Mouse (Mus musculus) hindbrain, embryonic 15.5 days (tissue): ENCODE data around the gene Nup85. TPM values are rescaled to one million over a fixed set of nuclear protein-coding genes. Genes with fewer than 3 reads are reported as not detected.
A peak's percentile ranks its signal among the peaks of the same experiment; 100 is the strongest.

ENCODE experiments used
- ATAC-seq: fragments of 200-750 bp; cut with Nextera tagmentation; 2 replicates; pipeline ENCODE4 v1.8.0; 2017; ENCODE audit warnings: low read depth, moderate number of reproducible peaks, moderate TSS enrichment; ENCODE audit not compliant: low FRiP score
- H3K27ac ChIP-seq: fragments of 300-500 bp; sonication (generic); replicated peaks from 2 replicates; pipeline ENCODE4 v1.5.1; 2015; ENCODE audit warnings: mild to moderate bottlenecking, inconsistent platforms
- H3K27me3 ChIP-seq: fragments of 300-500 bp; sonication (generic); 2 replicates; pipeline ENCODE4 v1.6.1; 2015; ENCODE audit warnings: control low read depth, inconsistent platforms
- H3K36me3 ChIP-seq: fragments of 300-500 bp; sonication (generic); 2 replicates; pipeline ENCODE4 v1.6.1; 2015; ENCODE audit warnings: control low read depth, inconsistent platforms
- H3K4me1 ChIP-seq: fragments of 300-500 bp; sonication (generic); replicated peaks from 2 replicates; pipeline ENCODE4 v1.6.1; 2015; ENCODE audit warnings: control low read depth, inconsistent platforms
- H3K4me2 ChIP-seq: fragments of 300-500 bp; sonication (generic); 2 replicates; pipeline ENCODE4 v1.6.1; 2015; ENCODE audit warnings: moderate library complexity, mild to moderate bottlenecking, inconsistent platforms
- H3K4me3 ChIP-seq: fragments of 300-500 bp; sonication (generic); 2 replicates; pipeline ENCODE4 v1.5.1; 2015; ENCODE audit warnings: mild to moderate bottlenecking, inconsistent platforms
- H3K9ac ChIP-seq: fragments of 300-500 bp; sonication (generic); 2 replicates; pipeline ENCODE4 v1.6.1; 2015; ENCODE audit warnings: inconsistent platforms
- H3K9me3 ChIP-seq: fragments of 300-500 bp; sonication (generic); 2 replicates; pipeline ENCODE4 v1.6.1; 2016; ENCODE audit warnings: control low read depth, inconsistent platforms
- WGBS: fragments of 180-500 bp; shearing (Covaris S2); methylation state at CpG from one replicate; pipeline ENCODE4 v1.1.7; 2015; 5-methylcytosine and 5-hydroxymethylcytosine counted together
- polyA plus RNA-seq: library from polyadenylated mRNA; unstranded; fragments of >200 nt; fragmentation: Nextera tagmentation; extraction: Ambion mirVana; gene quantifications from 2 replicates; pipeline ENCODE4 v1.2.1, GENCODE M21; 2015

The Nup85 gene
- polyA plus RNA-seq, 1 experiment from 2014 or later, result 108 TPM

- Histone ChIP-seq H3K36me3 (peaks cover 29% of the 10 kb centered on the region), H3K4me3 (no peak overlapping the region), H3K4me1 (peaks cover 33% of the 10 kb centered on the region), H3K4me2 (no peak overlapping the region), H3K9ac (no peak overlapping the region), H3K27ac (no peak overlapping the region), H3K27me3 (no peaks in the 10 kb centered on the region), H3K9me3 (no peaks in the 10 kb centered on the region)
- 96% methylated on average over 18 of the region's 18 CpGs for WGBS
- no peak for ATAC-seq
Observed at GRCm38 (mm10) chr11:115606733-115607132, 42.5 kb downstream of the Nup85 start.

- WGBS, result 75% methylated on average over 23 of the region's 23 CpGs
- no peak for ATAC-seq
- H3K27ac ChIP-seq, result no peak overlapping the region
- H3K9ac ChIP-seq, result no peak overlapping the region
- peaks cover 29% of the 10 kb centered on the region for H3K36me3 ChIP-seq
- no peaks in the 10 kb centered on the region for H3K27me3 ChIP-seq
- peaks cover 34% of the 10 kb centered on the region for H3K4me1 ChIP-seq
- H3K9me3 ChIP-seq, result no peaks in the 10 kb centered on the region
- H3K4me2 ChIP-seq, result no peak overlapping the region
- no peak overlapping the region for H3K4me3 ChIP-seq
Observed at GRCm38 (mm10) chr11:115608421-115609399, 44.5 kb downstream of the Nup85 start.

GRCm38 (mm10) chr11:115609576-115609975, 45.3 kb downstream of the Nup85 start:
- no peak overlapping the region for H3K4me3 ChIP-seq
- no peak overlapping the region for H3K27ac ChIP-seq
- peaks cover 2% of the 10 kb centered on the region; the same call in 1 of the 2 replicates for H3K27me3 ChIP-seq
- peaks cover 29% of the 10 kb centered on the region for H3K36me3 ChIP-seq
- no peak overlapping the region for H3K4me2 ChIP-seq
- H3K9ac ChIP-seq, result no peak overlapping the region
- ATAC-seq, result no peak
- H3K4me1 ChIP-seq, result peaks cover 33% of the 10 kb centered on the region
- 76% methylated on average over 3 of the region's 3 CpGs for WGBS
- no peaks in the 10 kb centered on the region for H3K9me3 ChIP-seq

GRCm38 (mm10) chr11:115611173-115611572, 46.9 kb downstream of the Nup85 start:
- no peak overlapping the region for H3K27ac ChIP-seq
- no peak overlapping the region for H3K9ac ChIP-seq
- peaks cover 30% of the 10 kb centered on the region for H3K36me3 ChIP-seq
- 79% methylated on average over 6 of the region's 6 CpGs for WGBS
- no peak overlapping the region for H3K4me2 ChIP-seq
- H3K4me3 ChIP-seq, result no peak overlapping the region
- H3K9me3 ChIP-seq, result no peaks in the 10 kb centered on the region
- ATAC-seq, result no peak
- peaks cover 6% of the 10 kb centered on the region; the same call in 1 of the 2 replicates for H3K27me3 ChIP-seq
- H3K4me1 ChIP-seq, result peaks cover 19% of the 10 kb centered on the region

GRCm38 (mm10) chr11:115612059-115612409, 47.8 kb downstream of the Nup85 start:
- Histone ChIP-seq H3K4me1 (peaks cover 19% of the 10 kb centered on the region), H3K27ac (peak overlapping the region; percentile 78), H3K9me3 (no peaks in the 10 kb centered on the region), H3K4me3 (peak overlapping the region; percentile 67), H3K27me3 (peaks cover 6% of the 10 kb centered on the region; the same call in 1 of the 2 replicates), H3K36me3 (peaks cover 23% of the 10 kb centered on the region), H3K9ac (peak overlapping the region; percentile 61), H3K4me2 (peak overlapping the region; percentile 93)
- no peak for ATAC-seq
- WGBS, result 2% methylated on average over 13 of the region's 13 CpGs

GRCm38 (mm10) chr11:115612410-115613137, 48.3 kb downstream of the Nup85 start, which contains the start of gene Mif4gd:
TSS of gene Mif4gd (minus strand) at chr11:115612969.
- Histone ChIP-seq H3K4me3 (peak within 1 kb of the TSS; percentile 67), H3K9me3 (no peaks in the 10 kb centered on the region), H3K36me3 (peaks cover 17% of the 10 kb centered on the region), H3K4me2 (peak within 1 kb of the TSS; percentile 93), H3K9ac (peak within 1 kb of the TSS; percentile 61), H3K27ac (peak within 1 kb of the TSS; percentile 78), H3K27me3 (peaks cover 6% of the 10 kb centered on the region; the same call in 1 of the 2 replicates), H3K4me1 (peaks cover 19% of the 10 kb centered on the region)
- 1% methylated on average over 62 of the region's 80 CpGs for WGBS
- peak; percentile 83 for ATAC-seq

- Histone ChIP-seq H3K36me3 (peaks cover 11% of the 10 kb centered on the region), H3K4me3 (peak overlapping the region; percentile 67), H3K9me3 (no peaks in the 10 kb centered on the region), H3K27me3 (peaks cover 6% of the 10 kb centered on the region; the same call in 1 of the 2 replicates), H3K27ac (peak overlapping the region; percentile 78), H3K4me1 (peaks cover 19% of the 10 kb centered on the region), H3K4me2 (peak overlapping the region; percentile 93), H3K9ac (peak overlapping the region; percentile 61)
- no peak for ATAC-seq
- 1% methylated on average over 16 of the region's 16 CpGs for WGBS
Observed at GRCm38 (mm10) chr11:115613138-115613945, 49.1 kb downstream of the Nup85 start.

GRCm38 (mm10) chr11:115614346-115615107, 50.3 kb downstream of the Nup85 start:
- no peak overlapping the region for H3K4me3 ChIP-seq
- H3K27ac ChIP-seq, result no peak overlapping the region
- H3K27me3 ChIP-seq, result peaks cover 6% of the 10 kb centered on the region; the same call in 1 of the 2 replicates
- H3K9me3 ChIP-seq, result no peaks in the 10 kb centered on the region
- peaks cover 8% of the 10 kb centered on the region for H3K36me3 ChIP-seq
- WGBS, result 88% methylated on average over 10 of the region's 10 CpGs
- peaks cover 19% of the 10 kb centered on the region for H3K4me1 ChIP-seq
- no peak overlapping the region for H3K9ac ChIP-seq
- no peak for ATAC-seq
- no peak overlapping the region for H3K4me2 ChIP-seq

GRCm38 (mm10) chr11:115615108-115615825, 51.0 kb downstream of the Nup85 start:
- Histone ChIP-seq H3K9ac (no peak overlapping the region), H3K4me1 (peaks cover 19% of the 10 kb centered on the region), H3K9me3 (no peaks in the 10 kb centered on the region), H3K36me3 (peaks cover 10% of the 10 kb centered on the region), H3K4me3 (no peak overlapping the region), H3K27ac (no peak overlapping the region), H3K4me2 (no peak overlapping the region), H3K27me3 (peaks cover 6% of the 10 kb centered on the region; the same call in 1 of the 2 replicates)
- ATAC-seq, result no peak
- WGBS, result 79% methylated on average over 15 of the region's 15 CpGs

GRCm38 (mm10) chr11:115615875-115616274, 51.6 kb downstream of the Nup85 start:
- Histone ChIP-seq H3K9ac (no peak overlapping the region), H3K9me3 (no peaks in the 10 kb centered on the region), H3K27me3 (peaks cover 6% of the 10 kb centered on the region; the same call in 1 of the 2 replicates), H3K36me3 (peaks cover 15% of the 10 kb centered on the region), H3K4me1 (peaks cover 19% of the 10 kb centered on the region), H3K27ac (no peak overlapping the region), H3K4me2 (no peak overlapping the region), H3K4me3 (no peak overlapping the region)
- WGBS, result 93% methylated on average over 6 of the region's 6 CpGs
- no peak for ATAC-seq
